Mouse (Mus musculus): ENCODE results near the gene Ajap1.

Ajap1 gene

DNA sequence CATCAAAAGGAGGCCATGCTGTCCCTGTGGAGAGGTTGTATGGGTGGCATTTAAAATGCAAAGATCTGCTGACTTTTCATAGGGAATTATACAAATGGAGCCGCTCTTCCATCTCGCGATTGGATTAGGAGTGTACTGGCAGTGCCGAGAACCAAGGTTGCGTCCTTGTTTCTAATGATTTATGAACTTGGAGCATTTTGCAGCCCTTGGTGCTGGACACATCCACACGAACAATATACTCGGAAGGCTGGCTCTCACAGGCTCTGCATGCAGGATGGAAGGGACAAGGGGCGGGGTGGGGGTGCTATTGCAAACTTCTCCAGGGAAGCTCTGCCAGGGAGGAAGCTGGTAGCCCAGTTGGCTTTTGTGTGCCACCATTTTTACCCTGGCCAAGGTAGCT, 31.1 kb downstream of the Ajap1 start:
- no peak for DNase-seq

DNA sequence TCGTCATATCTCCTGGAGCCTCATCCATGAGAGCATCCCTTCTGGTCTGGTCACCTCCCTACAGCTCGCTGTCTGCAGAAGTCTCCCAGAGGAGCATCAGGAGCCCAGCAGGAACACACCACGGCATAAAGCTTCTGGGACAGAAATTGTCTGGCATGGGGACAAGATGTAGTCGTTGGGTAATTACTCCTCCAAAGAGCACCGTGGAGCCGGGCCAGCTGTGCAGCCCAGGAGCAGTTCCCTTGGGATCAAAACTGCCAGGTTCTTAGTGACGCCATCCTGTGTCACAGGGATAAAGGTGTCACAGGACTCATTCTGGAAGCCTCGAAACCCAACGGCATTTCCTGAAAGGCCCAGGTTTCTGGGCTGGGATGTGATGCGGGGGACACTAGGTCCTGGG, 40.1 kb downstream of the Ajap1 start:
- DNase-seq, result no peak

DNA sequence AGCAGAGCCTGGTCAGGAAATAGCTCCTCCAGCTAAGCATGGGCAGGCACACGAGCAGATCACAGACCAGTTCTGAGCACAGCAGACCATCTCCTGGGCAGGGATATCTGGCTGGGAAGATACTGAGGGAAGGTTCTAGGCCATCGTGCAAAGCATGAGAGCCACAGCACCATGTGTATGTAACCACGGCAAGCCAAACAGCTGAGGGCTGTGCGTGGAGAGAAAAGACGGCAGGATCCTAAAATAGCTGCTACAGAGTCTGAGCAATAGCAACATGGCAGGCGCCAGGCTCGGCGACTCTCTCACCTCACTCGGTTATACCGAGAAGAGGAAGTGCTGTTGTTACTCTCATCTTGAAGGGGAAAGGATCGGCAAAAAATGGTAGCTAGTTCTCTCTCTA, 42.7 kb downstream of the Ajap1 start:
- DNase-seq, result no peak

DNA sequence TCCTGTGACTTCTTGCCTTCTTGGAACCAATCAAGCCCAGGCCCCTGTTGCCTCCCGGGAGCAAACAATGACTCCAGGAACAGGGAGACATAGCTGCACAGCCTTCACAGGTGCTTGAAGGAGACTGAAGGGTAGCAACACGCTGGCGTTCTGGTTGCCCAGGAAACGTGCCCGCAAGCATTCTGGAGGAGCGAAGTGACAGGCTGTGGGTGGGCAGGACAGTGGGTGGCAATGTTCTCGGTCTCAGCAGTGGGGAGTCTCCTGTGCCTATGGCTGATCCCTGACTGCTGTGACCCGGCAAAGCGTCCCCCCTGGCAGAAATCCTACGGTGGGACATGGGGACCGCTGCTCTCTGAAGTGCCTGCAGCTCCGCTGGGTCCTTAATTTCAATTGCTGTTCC, 43.6 kb downstream of the Ajap1 start:
- peak; percentile 30 for DNase-seq

DNA sequence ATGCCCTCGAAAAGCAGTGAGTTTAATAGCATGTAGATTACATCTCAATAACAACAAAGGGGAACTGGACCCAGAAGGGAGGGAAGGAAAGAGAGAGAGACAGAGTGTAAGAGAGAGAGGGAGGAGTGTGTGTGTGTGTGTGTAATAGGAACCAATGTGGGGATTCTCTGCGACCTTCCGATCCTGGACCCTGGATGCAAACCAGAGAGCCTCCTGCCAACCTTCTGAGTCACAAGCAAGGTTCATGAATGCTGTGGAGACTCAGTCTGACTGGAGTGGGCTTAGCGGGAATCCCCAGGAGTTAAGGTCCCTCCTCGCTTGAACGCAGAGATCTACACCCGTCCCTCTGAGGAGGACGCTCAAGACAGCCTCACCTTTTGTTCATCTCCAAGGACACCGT, 45.4 kb downstream of the Ajap1 start:
- DNase-seq, result no peak

DNA sequence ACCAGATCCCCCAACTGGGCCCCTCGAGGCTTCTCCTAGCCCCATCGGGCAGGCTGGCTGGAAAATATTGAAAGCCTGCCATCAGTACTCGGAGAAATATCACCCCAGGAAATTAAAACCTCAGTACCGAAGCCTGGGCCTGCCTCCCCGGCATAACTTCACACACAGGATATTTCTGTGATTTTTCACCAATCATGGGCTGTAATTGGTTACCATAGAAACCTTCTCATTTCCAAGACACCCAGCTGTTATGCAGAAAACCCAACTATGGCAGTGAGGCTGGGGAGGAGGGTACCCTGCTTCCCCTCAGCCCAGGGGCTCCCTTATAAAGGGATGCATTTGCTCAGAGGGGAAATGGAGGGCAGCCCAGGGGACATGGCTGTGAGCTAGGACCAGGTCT, 46.7 kb downstream of the Ajap1 start:
- no peak for DNase-seq

DNA sequence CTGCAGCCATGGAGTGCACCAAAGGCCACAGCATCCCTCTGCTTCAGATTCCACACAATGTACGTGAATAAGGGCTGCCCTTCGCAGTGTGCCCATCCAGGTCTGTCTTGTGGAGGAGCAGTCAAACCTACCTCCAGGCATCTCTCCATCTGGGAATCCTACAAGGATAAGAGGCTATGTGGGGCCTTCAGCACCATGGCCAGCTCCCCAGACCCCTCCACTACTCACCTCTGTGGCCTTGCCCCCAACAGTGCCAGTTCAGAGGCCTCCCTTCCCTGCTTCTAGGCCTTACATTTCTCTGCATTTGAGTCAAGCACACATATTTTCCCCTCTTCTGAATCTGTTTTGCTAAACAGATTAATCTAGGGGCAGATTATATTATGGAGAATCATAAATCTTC, 52.6 kb downstream of the Ajap1 start:
- DNase-seq, result no peak

DNA sequence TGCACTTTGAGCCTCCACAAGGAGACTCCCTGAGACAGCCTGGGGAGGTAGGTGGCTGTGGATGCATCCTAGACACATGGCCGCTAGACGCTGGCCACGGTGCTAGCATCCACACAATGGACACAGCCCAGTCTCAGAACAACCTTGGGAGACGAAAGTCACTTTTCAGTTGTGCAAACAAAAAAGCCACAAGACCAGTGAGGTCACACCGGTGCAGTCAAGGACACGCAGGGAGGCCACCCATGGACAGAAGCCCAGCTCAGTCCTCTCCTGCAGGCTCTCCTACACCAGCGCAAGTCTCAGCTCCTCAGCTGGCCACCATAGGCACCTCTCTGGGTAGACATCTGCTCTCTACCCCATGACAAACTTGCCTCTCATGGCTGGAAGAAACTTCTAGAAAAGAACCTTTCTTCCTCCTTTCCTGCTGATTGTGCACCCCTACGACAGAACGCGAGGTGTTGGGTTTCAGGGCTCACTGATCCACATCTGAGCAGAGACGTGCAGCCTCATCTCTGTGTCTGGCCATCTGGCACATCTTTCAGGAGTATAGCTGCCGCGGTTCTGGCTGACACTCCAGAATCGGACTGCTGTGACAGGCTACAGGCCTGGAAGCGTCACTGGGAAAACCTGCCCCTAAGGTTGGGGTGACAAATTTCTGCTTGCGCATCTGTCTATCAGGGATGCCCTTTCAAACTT, 56.5 kb downstream of the Ajap1 start:
- no peak for DNase-seq

DNA sequence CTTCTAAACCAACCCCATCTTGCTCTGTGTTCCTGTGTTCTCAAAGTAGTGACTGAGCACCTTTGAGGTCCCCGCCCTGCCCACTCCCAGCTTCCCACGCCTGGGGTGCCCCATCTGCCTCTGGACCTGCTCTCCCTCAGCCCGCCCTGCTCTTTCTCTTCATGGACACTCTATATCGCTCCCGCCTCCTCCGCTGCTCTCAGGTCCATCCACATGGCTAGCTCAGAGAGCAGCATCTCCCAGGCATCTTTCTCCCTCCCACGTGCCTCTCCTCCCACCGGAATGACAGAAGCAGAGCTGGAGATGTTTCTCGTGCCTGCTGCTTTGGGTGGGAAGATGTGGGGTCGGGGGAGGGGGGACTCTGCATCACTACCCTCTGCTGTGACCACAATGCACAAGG, 58.3 kb downstream of the Ajap1 start:
- no peak for DNase-seq

DNA sequence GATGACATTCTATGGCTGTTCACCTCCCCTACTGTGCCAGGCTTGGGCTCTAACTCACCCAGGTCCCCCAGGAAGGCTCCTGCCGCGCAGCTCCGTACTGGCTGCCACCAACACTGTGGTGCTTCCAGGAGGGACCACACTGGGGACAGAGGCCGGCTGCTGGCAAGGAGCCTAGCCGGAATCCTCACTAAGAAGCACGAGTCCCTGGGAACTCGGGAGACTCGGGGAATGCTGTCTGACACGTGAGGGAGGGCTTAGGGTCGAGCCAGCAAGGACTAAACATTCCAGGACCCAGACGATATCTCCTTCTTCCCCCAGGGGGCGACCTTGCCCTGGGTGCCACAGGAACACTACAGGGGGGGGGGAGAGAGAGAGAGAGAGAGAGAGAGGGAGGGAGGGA, 64.7 kb downstream of the Ajap1 start:
- peak; percentile 52 for DNase-seq

DNA sequence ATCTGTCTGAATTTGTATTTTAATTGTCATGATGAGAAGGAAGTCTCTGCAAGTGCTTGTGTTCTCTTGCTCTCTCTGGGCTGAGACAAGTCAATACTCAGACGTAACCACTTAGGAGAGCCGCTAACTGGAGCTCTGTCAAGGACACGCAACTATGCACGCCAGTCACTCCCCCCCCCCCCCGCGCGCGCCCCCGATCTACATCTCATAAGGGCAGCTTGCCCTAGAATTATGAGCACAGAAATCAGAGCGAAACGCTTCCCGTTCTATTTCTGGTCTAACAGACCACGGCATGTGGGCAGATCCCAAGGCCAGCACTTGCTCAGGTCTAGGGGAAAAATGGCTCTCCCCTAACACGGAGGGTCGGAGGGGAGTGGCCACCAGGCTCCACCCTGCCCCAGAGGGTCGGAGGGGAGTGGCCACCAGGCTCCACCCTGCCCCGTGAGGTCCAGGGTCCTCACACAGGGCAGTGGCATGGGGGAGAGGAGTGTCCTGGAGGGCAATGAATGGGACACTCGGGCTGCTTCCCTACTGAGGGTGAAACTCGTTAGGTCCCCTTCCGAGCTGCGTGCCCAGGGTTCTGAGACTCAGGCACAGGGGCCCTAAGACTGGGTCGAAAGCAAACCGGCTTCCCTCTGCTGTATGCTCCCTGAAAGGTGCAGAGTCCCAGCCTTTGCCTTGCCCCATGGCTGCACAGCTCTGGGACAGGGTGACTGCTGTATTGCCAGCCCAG, 65.3 kb downstream of the Ajap1 start:
- no peak for DNase-seq

DNA sequence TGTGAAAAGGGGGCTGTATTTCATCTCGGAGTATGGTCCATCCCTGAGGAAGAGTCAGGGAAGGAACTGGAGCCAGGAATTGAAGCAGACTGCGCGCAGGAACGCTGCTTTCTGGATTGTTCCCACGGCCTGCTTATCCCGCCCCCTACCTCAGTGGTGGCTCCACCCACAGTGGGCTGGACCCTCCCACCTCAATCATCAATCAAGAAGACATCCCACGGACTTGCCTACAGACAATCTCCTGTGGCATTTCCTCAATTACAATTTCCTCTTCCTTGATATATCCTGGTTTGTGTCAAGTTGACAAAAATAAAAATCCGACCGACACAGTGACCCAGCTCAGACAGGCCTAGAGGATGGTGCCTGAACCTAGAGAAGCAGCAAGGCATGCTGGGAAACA, 66.5 kb downstream of the Ajap1 start:
- DNase-seq, result peak; percentile 44

DNA sequence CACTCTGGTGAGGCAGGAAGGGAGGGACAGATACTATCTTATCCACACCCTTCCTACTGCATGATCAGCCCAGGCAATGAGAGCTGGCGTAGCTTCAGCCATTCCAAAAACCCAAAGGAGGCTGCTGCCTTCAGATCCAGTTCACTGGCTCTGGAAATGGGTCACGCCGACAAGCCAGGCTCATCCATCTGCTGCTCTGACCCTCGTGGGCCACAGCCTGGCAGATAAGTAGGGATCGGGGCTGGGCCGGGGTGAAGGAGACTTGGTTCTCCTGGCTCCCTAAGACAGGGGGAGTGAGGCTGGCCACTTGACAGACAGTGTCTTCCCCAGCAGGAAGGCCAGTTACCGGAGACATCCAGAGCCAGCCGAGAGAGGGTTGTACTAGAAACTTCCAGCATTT, 84.2 kb downstream of the Ajap1 start:
- no peak for DNase-seq

DNA sequence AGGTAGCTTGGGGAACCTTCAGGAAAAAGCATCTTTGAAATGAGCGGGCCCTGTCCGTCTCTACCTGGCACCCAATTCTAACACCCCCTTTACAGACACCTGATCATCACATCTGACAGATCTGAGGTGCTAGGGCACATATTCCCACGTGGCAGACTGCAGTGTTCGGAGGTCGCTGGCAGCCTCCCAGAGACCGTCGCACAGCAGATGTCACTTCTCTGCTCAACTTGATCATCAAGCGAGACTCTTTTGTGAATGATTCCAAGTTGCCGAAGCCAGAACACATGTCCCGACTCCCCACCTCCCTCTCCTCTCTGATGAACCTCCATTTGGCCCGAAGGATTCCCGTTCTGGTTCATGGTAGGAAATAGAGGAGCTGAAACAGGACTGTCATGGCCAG, 95.1 kb downstream of the Ajap1 start:
- DNase-seq, result no peak

DNA sequence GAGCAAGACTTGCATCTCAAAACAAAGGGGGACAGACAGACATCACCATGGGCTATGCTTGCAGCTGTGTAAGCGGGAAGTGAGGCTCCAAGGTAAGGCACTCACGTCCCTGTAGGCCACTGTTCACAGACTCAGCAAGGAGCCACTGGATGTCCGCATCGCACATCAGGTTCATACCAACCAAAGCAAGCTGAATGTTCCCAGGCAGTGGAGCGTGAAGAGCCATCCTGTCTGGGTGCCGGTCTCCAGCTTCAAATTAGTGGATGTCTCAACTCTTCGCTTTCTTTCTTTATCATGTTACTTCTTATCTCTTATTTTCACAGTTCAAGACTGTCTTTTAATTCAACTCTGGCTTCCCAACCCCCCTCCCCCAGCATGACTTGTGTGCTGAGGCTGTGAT, 101.2 kb downstream of the Ajap1 start:
- DNase-seq, result no peak

DNA sequence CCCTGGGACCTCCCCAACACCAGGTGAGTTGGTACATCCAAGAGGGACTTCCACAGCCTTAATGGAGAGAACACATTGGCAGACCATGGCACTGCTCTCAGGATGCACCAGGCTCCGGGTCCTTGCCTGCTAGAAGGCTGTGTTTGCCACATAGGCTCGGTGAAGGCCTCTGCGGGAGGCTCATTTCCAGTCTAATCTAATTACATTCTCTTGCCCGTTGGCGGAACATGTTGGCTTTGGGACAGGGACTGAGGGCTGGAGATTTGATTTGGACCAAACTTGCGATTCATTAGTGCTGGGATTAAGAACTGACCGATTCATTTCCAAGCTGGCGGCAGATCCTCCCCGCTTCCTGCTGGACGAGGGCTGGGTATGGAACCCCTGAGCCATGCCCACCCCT, 101.7 kb downstream of the Ajap1 start:
- DNase-seq, result no peak

DNA sequence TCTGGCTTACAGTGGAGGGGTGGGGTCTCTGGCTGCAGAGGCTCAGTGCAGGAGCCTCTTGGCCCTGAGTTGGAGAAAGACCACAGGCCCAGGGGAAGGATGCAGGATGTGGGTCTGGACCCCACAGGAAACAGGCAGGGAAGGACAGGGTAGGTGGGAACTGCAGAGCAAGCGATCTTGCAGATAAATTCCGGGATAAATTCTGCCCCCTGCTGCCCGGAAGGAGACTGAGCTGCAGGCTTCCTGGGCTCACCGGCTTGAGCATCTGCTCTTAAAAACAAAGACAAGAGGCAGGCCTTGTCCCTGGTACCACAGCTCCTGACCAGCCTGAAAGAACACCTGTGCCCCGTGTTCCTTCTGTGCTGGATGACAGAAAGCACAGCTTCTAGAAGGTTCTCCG, 104.6 kb downstream of the Ajap1 start:
- DNase-seq, result peak; percentile 16

DNA sequence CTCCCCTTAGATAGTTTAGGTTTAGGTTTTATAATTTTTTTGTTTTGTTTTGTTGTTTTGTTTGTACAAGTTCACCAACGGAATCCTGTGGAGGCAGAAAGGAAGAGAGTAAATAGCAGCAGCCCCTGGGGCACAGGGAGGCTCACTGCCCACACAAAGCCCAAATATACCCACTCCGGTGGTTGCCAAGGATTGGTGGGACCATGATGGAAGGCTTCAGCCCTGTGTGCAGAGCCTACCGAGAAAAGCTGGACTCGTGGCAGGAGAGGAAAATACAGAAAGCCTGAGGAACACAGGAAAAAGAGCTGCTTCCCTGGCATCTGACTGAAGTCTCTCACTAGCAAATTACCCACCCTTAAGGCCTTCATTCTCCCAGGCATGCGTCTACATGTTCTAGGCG, 108.4 kb downstream of the Ajap1 start:
- DNase-seq, result no peak

DNA sequence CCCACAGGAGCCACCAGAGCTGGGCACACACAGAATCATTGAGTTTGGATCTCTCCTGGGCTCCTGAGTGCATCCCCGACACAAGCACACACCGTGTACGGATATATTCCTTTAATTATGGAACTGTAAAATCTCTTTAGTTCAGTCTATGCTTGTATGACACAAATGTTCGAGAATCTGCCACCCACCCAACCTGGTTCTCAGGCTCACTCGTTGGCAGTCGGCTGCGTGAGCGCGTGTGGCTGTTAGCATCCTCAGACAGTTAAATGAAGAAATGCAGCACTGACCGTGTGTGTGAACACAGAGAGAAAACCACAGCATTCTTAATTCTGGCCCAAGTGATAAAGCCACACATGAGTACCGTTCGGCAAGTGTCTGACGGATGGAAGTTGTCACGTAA, 109.5 kb downstream of the Ajap1 start:
- DNase-seq, result no peak

DNA sequence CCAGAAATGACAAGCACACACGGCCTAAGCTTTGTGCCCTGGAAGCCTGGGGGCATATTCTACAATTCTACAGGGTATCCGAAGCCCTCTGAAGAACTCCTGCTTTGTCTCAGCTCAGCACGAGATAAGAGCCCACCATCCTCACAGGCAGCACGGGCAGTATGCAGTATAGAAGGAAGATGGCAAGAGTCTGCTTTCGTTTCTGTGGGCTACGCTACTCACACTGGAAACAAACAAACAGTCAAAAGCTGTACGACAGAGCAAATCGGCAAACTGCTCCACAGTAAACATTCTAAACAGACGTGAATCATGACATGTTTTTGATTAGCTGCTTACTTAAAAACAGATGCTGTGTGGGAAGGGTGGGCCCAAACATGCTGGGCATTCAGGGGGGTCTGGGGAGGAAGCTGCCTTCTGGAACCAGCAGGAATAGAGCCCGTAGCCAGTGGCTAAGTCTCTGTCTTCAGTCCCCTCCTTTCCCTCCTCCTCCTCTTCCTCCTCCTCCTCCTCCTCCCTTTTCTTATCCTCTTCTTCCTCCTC, 113.9 kb downstream of the Ajap1 start:
- no peak for DNase-seq

DNA sequence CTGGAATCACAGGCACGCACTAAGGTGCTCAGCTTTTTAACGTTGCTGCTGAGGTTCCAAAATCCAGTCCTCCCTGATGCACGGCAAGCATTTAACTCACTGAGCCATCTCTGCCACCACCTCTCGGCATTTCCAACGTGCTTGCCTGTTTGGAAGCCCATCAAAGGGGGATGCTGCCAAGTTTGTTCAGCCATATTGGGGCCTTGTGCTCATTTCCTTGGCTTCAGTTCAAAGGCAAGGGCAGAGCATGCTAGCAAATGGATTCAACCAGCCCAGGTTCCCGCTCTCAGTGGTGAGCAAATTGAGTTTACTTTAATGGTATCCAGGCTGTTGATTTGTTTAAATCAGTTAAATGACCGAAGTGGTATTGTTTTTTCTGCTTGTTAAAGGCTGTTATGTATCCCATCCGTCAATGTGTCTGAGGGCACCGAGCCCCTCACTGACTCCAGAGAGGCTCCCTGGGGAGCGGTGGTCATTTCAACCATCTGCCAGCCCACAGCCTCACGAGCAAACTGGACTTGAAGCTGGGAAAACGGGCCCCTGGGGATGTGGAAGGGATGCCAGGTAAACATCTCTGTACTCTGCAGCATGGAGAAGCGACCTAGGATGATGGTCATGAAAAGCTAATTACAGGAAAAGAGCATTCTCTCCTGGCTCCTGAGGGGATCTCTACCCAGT, 121.6 kb downstream of the Ajap1 start:
- DNase-seq, result no peak

DNA sequence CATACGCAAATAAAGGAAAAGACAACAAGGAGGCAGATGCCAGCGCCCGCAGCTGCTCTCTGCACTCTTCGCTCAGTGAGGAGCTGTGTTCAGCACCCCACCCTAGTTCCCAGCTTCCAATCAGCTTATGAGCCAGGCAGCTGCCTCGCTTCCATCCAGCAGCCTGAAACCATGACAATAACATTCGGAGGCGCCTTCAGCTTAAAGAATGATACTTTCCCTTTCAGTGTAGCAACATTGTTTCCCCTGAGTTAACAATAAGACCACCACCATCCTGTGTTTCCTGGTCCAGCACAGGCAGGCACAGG, 124.4 kb downstream of the Ajap1 start:
- DNase-seq, result no peak

DNA sequence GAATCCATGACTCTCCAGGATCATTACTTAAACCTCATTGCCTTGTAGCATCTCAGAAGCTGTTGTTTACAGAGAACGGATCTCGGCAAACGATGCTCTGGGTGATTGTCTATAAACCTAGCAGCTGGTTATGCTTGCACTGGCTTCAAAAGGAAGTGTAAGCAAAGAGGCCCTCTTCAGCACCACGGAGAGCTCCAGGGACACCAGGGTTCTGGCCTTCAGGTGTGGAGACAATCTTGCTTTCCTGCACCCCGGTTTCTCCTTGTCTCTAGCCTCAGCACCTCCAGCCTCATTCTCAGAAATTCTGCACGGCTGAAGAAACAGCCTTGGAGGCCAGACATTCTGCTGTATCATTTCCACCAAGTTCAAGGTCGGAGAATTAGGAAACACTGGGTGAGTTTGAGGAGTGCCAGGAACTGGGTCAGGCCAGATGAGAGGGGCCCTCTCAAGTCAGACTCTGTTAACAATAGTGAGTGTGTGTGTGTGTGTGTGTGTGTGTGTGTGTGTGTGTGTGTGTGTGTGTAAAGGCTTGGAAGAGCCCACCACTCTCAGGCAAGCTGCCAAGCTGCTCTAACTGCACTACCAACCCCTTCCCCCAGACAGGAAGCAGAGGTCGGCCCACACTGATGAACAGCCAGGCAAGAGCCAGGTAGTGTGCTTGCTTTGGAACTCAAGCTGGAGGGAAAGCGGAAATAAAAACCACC, 124.9 kb downstream of the Ajap1 start:
- peak; percentile 44 for DNase-seq

DNA sequence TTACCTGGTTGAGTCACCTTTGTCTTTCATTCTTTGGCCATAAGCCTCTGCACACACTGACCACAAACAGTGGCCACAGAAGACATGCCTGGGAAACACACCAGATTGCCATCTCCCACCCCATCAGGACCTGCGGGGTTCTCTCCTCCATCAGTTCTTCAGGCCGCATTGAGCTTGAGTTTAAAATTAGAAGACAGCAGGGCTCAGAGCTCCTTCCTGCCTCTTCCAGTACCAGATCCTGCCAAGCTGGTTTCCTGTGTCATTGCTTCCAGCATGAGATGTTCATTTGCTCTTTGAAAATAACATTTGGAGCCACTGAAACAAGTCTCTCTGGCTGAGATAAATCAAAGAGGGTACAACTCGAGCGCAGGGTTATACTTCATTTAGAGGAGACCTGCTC, 126.4 kb downstream of the Ajap1 start:
- no peak for DNase-seq

All from kidney, postnatal 14 days (tissue).